Comparison of ENCODE assay signal across 16 mouse cellular contexts in genomic region chr14:33058881-33059660, GRCm38 (mm10).
"Had no signal": no experiment of that assay in that cellular context is flagged by ENCODE, and none has a peak within 500 bp of the region (broad histone marks: within the 10 kb centered on the region; RNA-seq: fewer than 3 reads in every experiment).

No protein-coding gene starts in this region.

- ATAC-seq: liver, postnatal 0 days; midbrain, embryonic 13.5 days; midbrain, embryonic 15.5 days had no signal

- H3K4me1 ChIP-seq: megakaryocyte, embryonic 14.5 days; stomach, embryonic 15.5 days had no signal

- H3K36me3 ChIP-seq: midbrain, embryonic 13.5 days; midbrain, embryonic 15.5 days; neural tube, embryonic 12.5 days; stomach, embryonic 15.5 days had no signal

- DNase-seq: liver, postnatal 0 days; lung, adult 2 months; lung, postnatal 10 days; lung, postnatal 36 days; right cerebral cortex, postnatal 14 days; thymus, adult 2 months; thymus, postnatal 25 days; thymus, postnatal 4 days had no signal

- H3K9ac ChIP-seq: liver, postnatal 0 days; midbrain, embryonic 13.5 days; midbrain, embryonic 15.5 days; neural tube, embryonic 12.5 days; stomach, embryonic 15.5 days had no signal

- H3K27me3 ChIP-seq: megakaryocyte, embryonic 14.5 days; midbrain, embryonic 13.5 days; midbrain, embryonic 15.5 days; neural tube, embryonic 12.5 days; stomach, embryonic 15.5 days had no signal

- H3K27ac ChIP-seq: macrophage; midbrain, embryonic 13.5 days; midbrain, embryonic 15.5 days; neural tube, embryonic 12.5 days; stomach, embryonic 15.5 days; stomach, postnatal 0 days had no signal

- H3K4me2 ChIP-seq: midbrain, embryonic 11.5 days; midbrain, embryonic 13.5 days; midbrain, embryonic 15.5 days; neural tube, embryonic 12.5 days; stomach, embryonic 15.5 days had no signal

- H3K4me3 ChIP-seq: megakaryocyte, embryonic 14.5 days; midbrain, embryonic 13.5 days; midbrain, embryonic 15.5 days; neural tube, embryonic 12.5 days; stomach, embryonic 15.5 days had no signal

- H3K9me3 ChIP-seq: megakaryocyte, embryonic 14.5 days; midbrain, embryonic 13.5 days; midbrain, embryonic 15.5 days; neural tube, embryonic 12.5 days; stomach, embryonic 15.5 days had no signal
